Mouse (Mus musculus): Measurements from ENCODE around the gene Fndc3b. TPM values are rescaled to one million over a fixed set of nuclear protein-coding genes. Genes with fewer than 3 reads are reported as not detected.
A peak's percentile ranks its signal among the peaks of the same experiment; 100 is the strongest.

Fndc3b gene
- total RNA-seq, 1 experiment from 2014 or later = 105 TPM

- no peak for DNase-seq
Measured at GRCm38 (mm10) chr3:27590823-27591222, 120.3 kb downstream of the Fndc3b start.

GRCm38 (mm10) chr3:27589305-27589704 lies 121.8 kb downstream of the Fndc3b start:
- DNase-seq = no peak

GRCm38 (mm10) chr3:27588604-27589003 lies 122.5 kb downstream of the Fndc3b start:
- no peak for DNase-seq

GRCm38 (mm10) chr3:27584607-27585605 lies 126.2 kb downstream of the Fndc3b start:
- peak; percentile 31 for DNase-seq

- DNase-seq = no peak
Measured at GRCm38 (mm10) chr3:27581931-27582840, 128.9 kb downstream of the Fndc3b start.

GRCm38 (mm10) chr3:27580956-27581355 lies 130.2 kb downstream of the Fndc3b start:
- DNase-seq = no peak

GRCm38 (mm10) chr3:27579894-27580613 lies 131.1 kb downstream of the Fndc3b start:
- DNase-seq = no peak

GRCm38 (mm10) chr3:27579229-27579628 lies 131.9 kb downstream of the Fndc3b start:
- DNase-seq = no peak

GRCm38 (mm10) chr3:27577349-27578025 lies 133.6 kb downstream of the Fndc3b start:
- no peak for DNase-seq

GRCm38 (mm10) chr3:27574241-27574640 lies 136.9 kb downstream of the Fndc3b start:
- DNase-seq = no peak

- no peak for DNase-seq
Measured at GRCm38 (mm10) chr3:27573458-27573857, 137.6 kb downstream of the Fndc3b start.

GRCm38 (mm10) chr3:27572305-27572704 lies 138.8 kb downstream of the Fndc3b start:
- DNase-seq = peak; percentile 66

- DNase-seq = no peak
Measured at GRCm38 (mm10) chr3:27565314-27565713, 145.8 kb downstream of the Fndc3b start.

GRCm38 (mm10) chr3:27563047-27563624 lies 148.0 kb downstream of the Fndc3b start:
- no peak for DNase-seq

GRCm38 (mm10) chr3:27562476-27562875 lies 148.6 kb downstream of the Fndc3b start:
- DNase-seq = peak; percentile 48

GRCm38 (mm10) chr3:27561921-27562320 lies 149.2 kb downstream of the Fndc3b start:
- DNase-seq = peak; percentile 42

GRCm38 (mm10) chr3:27559316-27559715 lies 151.8 kb downstream of the Fndc3b start:
- DNase-seq = no peak

GRCm38 (mm10) chr3:27557100-27558004 lies 153.8 kb downstream of the Fndc3b start:
- DNase-seq = no peak

- no peak for DNase-seq
Measured at GRCm38 (mm10) chr3:27555401-27555940, 155.6 kb downstream of the Fndc3b start.

GRCm38 (mm10) chr3:27554325-27554724 lies 156.8 kb downstream of the Fndc3b start:
- no peak for DNase-seq

All from adrenal gland, postnatal 14 days (tissue).